Mouse (Mus musculus) adrenal gland, adult 18-20 months (tissue): Measurements from ENCODE around the gene Muc20. TPM values are rescaled to one million over a fixed set of nuclear protein-coding genes. Genes with fewer than 3 reads are reported as not detected.

Source experiments
- DNase-seq, 2 experiments: peaks; one replicate each; pipeline ENCODE4 v3.0.0; 2021 to 2022; ENCODE audit warnings: low spot score in 2 of 2
- long read RNA-seq, 2 experiments: library from polyadenylated mRNA; stranded (forward); transcript quantifications; one replicate each; pipeline ENCODE4 v2.0.0; 2021
- total RNA-seq, 2 experiments: library from RNA; stranded (reverse); gene quantifications; 1 replicate in 1 of 2; 2 replicates in 1 of 2; pipeline ENCODE4 v1.2.3; 2021

Gene Muc20
- total RNA-seq, result under 1 TPM in 1 of 2 experiments, not detected in 1; 0.10 TPM
- long read RNA-seq, experiment 1, partial matches to known transcripts, result 0 of 1 reads
- long read RNA-seq, experiment 1, other reads (novel, unspliced or antisense), result 0 of 1 reads
- long read RNA-seq, experiment 2, result 0 reads

GRCm38 (mm10) chr16:32797426-32797689 lies at the start of gene Muc20:
TSS of gene Muc20 (minus strand) at chr16:32797435.
- no peak for DNase-seq

GRCm38 (mm10) chr16:32831501-32831900 lies 34.3 kb upstream of the Muc20 start:
- DNase-seq, result no peak

GRCm38 (mm10) chr16:32829104-32829503 lies 31.9 kb upstream of the Muc20 start:
- no peak for DNase-seq

GRCm38 (mm10) chr16:32826521-32826920 lies 29.3 kb upstream of the Muc20 start:
- DNase-seq, result no peak

- DNase-seq, result no peak
These were observed 28.1 kb upstream of the Muc20 start for GRCm38 (mm10) chr16:32825380-32825779.

GRCm38 (mm10) chr16:32824061-32824460 lies 26.8 kb upstream of the Muc20 start:
- no peak for DNase-seq

- DNase-seq, result no peak
These were observed 26.3 kb upstream of the Muc20 start for GRCm38 (mm10) chr16:32823487-32823886.

- DNase-seq, result no peak
These were observed 25.6 kb upstream of the Muc20 start for GRCm38 (mm10) chr16:32822881-32823280.

- DNase-seq, result no peak
These were observed 25.2 kb upstream of the Muc20 start for GRCm38 (mm10) chr16:32822450-32822827.

GRCm38 (mm10) chr16:32821772-32822449 lies 24.7 kb upstream of the Muc20 start:
- DNase-seq, result no peak

GRCm38 (mm10) chr16:32818441-32818840 lies 21.2 kb upstream of the Muc20 start:
- DNase-seq, result no peak

GRCm38 (mm10) chr16:32818036-32818435 lies 20.8 kb upstream of the Muc20 start:
- DNase-seq, result no peak

GRCm38 (mm10) chr16:32815160-32815605 lies 17.9 kb upstream of the Muc20 start:
- no peak for DNase-seq

GRCm38 (mm10) chr16:32814539-32814938 lies 17.3 kb upstream of the Muc20 start:
- DNase-seq, result no peak

- DNase-seq, result no peak
These were observed 16.5 kb upstream of the Muc20 start for GRCm38 (mm10) chr16:32813771-32814170.

GRCm38 (mm10) chr16:32813362-32813761 lies 16.1 kb upstream of the Muc20 start:
- no peak for DNase-seq

GRCm38 (mm10) chr16:32812888-32813361 lies 15.7 kb upstream of the Muc20 start:
- DNase-seq, result peak; percentile 85 to 89

- DNase-seq, result no peak
These were observed 13.1 kb upstream of the Muc20 start, which contains the start of gene Smbd1 for GRCm38 (mm10) chr16:32810321-32810720. TSS of gene Smbd1 (minus strand) at chr16:32810477.

GRCm38 (mm10) chr16:32807408-32808185 lies 10.4 kb upstream of the Muc20 start:
- DNase-seq, result no peak

GRCm38 (mm10) chr16:32805151-32805550 lies 7.9 kb upstream of the Muc20 start:
- no peak for DNase-seq

- no peak for DNase-seq
These were observed 6.7 kb upstream of the Muc20 start for GRCm38 (mm10) chr16:32803901-32804300.

GRCm38 (mm10) chr16:32803252-32803853 lies 6.1 kb upstream of the Muc20 start:
- DNase-seq, result peak; percentile 48 to 56
